Comparison of ENCODE assay signal across 8 mouse cellular contexts in the genomic region with DNA sequence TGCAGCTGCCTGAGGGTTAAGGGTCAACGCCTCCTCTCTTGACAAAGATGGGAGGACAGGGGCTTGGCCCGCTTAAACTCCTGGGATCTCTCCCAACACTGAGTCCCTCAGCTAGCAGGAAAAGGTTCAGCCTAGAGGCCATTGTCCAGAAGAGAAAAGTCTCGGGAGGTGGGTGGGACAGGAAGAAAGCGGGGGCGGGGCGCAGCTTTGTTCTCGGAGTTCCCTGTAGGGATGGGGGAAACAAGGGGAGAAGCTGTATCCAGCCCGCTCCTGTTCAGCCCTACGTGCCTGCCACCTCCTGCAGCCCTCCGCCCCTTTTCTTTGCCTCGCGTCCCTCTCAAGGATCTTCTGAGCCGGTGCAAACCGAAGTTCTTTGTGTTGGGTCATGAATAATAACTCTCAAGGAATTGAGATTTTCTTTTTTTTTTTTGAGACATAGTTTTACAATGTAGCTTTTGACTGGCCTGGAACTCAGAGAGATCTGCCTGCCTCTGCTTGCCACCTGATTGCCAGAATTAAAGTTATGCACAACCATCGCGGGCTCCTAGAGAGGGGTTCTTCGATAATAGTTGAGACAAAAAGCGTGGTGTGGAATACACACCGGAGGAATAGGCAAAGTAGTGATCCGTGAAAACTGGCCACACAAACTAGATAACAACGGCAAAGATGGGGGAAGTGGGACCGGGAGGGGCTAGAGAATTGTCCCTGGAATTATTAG. TPM values are rescaled to one million over a fixed set of nuclear protein-coding genes. Genes with fewer than 3 reads are reported as not detected.
DNase-seq lines count a peak whose midpoint lies in the region; ATAC-seq and TF ChIP-seq lines count a peak whose summit lies in the region.

No protein-coding gene starts in this region.

- peak overlapping the region; percentile 96 for H3K9ac ChIP-seq in hindbrain, embryonic 11.5 days (ENCODE audit: low read depth, low read length)

- no peak; the same call in 1 of the 2 replicates for TF ChIP-seq CTCF in layer of hippocampus, adult 2 months (conservative IDR thresholded peaks at IDR 0.05)

- H3K4me3 ChIP-seq in layer of hippocampus, adult 2 months: peak overlapping the region; percentile 91
- peak overlapping the region; percentile 89 for H3K4me3 ChIP-seq in hindbrain, embryonic 11.5 days (ENCODE audit: low read depth, low read length)
- peak overlapping the region; percentile 48 for H3K4me3 ChIP-seq in macrophage (ENCODE audit: inconsistent target)

- H3K4me1 ChIP-seq in hindbrain, embryonic 11.5 days (replicated peaks; ENCODE audit: control insufficient read depth, insufficient read depth, low read length): peaks cover 10% of the 10 kb centered on the region

- peak in 1 of 2 experiments; percentile 31 for DNase-seq in layer of hippocampus, adult 2 months (ENCODE audit: low spot score in 2 of 2)
- no peak for DNase-seq in layer of hippocampus, adult 9-10 months (ENCODE audit: low spot score)
- DNase-seq in cerebellum, adult 9-11 months: peak; percentile 66
- DNase-seq in frontal cortex, postnatal 10 days (ENCODE audit: low spot score in 2 of 2): peak; percentile 26 to 56
- peak; percentile 86 for DNase-seq in hindbrain, embryonic 11.5 days (ENCODE audit: low spot score)
- peak; percentile 12 to 24 for DNase-seq in layer of hippocampus, postnatal 25 days (ENCODE audit: extremely low spot score in 1 of 2, low spot score in 1 of 2)
- DNase-seq in spleen, postnatal 10 days (ENCODE audit: low spot score in 2 of 2): peak; percentile 39 to 54

- H3K79me2 ChIP-seq in macrophage (ENCODE audit: inconsistent target): peaks cover 23% of the 10 kb centered on the region; the same call in 1 of the 2 replicates

- no peaks in the 10 kb centered on the region for H3K36me3 ChIP-seq in hindbrain, embryonic 11.5 days (ENCODE audit: control insufficient read depth, insufficient read depth, low read length)
- H3K36me3 ChIP-seq in macrophage (ENCODE audit: inconsistent target): no peaks in the 10 kb centered on the region

- peak; percentile 62 for ATAC-seq in hindbrain, embryonic 11.5 days (ENCODE audit: low FRiP score)

- H3K4me2 ChIP-seq in hindbrain, embryonic 11.5 days (replicated peaks; ENCODE audit: low read depth, low read length): peak overlapping the region; percentile 82

- no peaks in the 10 kb centered on the region for H3K27me3 ChIP-seq in hindbrain, embryonic 11.5 days (ENCODE audit: control insufficient read depth, insufficient read depth, low read length)

- H3K9me3 ChIP-seq in hindbrain, embryonic 11.5 days (ENCODE audit: control insufficient read depth, low read length): no peaks in the 10 kb centered on the region

- 1% methylated on average over 22 of the region's 22 CpGs for WGBS in hindbrain, embryonic 11.5 days
- WGBS in macrophage (ENCODE audit: missing documents): 2% methylated on average over 21 of the region's 22 CpGs

- H3K27ac ChIP-seq in layer of hippocampus, adult 2 months: peak overlapping the region; percentile 97
- peak overlapping the region; percentile 91 for H3K27ac ChIP-seq in hindbrain, embryonic 11.5 days (ENCODE audit: low read depth, low read length)
- peak overlapping the region; percentile 14; the same call in 1 of the 2 replicates for H3K27ac ChIP-seq in macrophage

RNA-seq across cellular contexts. Expression of a gene that starts 0.6 kb away (rescaled TPM):
- 10 to 100 TPM; 43.0 to 43.3 TPM for total RNA-seq in layer of hippocampus, adult 2 months (2021)
- polyA plus RNA-seq in hindbrain, embryonic 11.5 days (2014; fragmentation: Nextera tagmentation; extraction: Ambion mirVana): 70.4 and 85.8 TPM in 2 replicates
- 10 to 100 TPM; 51.7 to 53.8 TPM for total RNA-seq in layer of hippocampus, postnatal 25 days (2021)
- 10 to 100 TPM in 23 of 26 experiments, 1 to 10 TPM in 3; 7.6 to 55.6 (median 25.8) TPM for total RNA-seq in macrophage (2018; cell fraction: chromatin; rRNA removed)
- 10 to 100 TPM in 17 of 26 experiments, 1 to 10 TPM in 9; 7.0 to 13.5 (median 10.9) TPM for total RNA-seq in macrophage (2018; cell fraction: cytosol; rRNA removed)
- 10 to 100 TPM in 21 of 26 experiments, 1 to 10 TPM in 5; 6.4 to 33.4 (median 16.2) TPM for total RNA-seq in macrophage (2018; cell fraction: nucleus; rRNA removed)
- 4.8 to 11.6 TPM (median 9.7 TPM) in 3 replicates for polyA plus RNA-seq in macrophage (2018)

RNA-seq across cellular contexts. Expression of a gene that starts 28.1 kb away (rescaled TPM):
- 10 to 100 TPM; 59.5 to 68.2 TPM for total RNA-seq in layer of hippocampus, adult 2 months (2021)
- polyA plus RNA-seq in hindbrain, embryonic 11.5 days (2014; fragmentation: Nextera tagmentation; extraction: Ambion mirVana): 54.5 and 59.7 TPM in 2 replicates
- 10 to 100 TPM; 56.8 to 59.6 TPM for total RNA-seq in layer of hippocampus, postnatal 25 days (2021)
- total RNA-seq in macrophage (2018; cell fraction: chromatin; rRNA removed): 100 to 1,000 TPM; 115 to 421 (median 198) TPM
- 100 to 1,000 TPM; 116 to 164 (median 145) TPM for total RNA-seq in macrophage (2018; cell fraction: cytosol; rRNA removed)
- total RNA-seq in macrophage (2018; cell fraction: nucleus; rRNA removed): 100 to 1,000 TPM; 123 to 370 (median 163) TPM
- polyA plus RNA-seq in macrophage (2018): 123 to 157 TPM (median 153 TPM) in 3 replicates

RNA-seq across cellular contexts. Expression of a gene that starts 29.2 kb away (rescaled TPM):
- 10 to 100 TPM; 21.2 to 25.0 TPM for total RNA-seq in layer of hippocampus, adult 2 months (2021)
- 11.8 and 12.0 TPM in 2 replicates for polyA plus RNA-seq in hindbrain, embryonic 11.5 days (2014; fragmentation: Nextera tagmentation; extraction: Ambion mirVana)
- total RNA-seq in layer of hippocampus, postnatal 25 days (2021): 10 to 100 TPM; 22.8 to 26.1 TPM
- total RNA-seq in macrophage (2018; cell fraction: chromatin; rRNA removed): 10 to 100 TPM in 18 of 26 experiments, 1 to 10 TPM in 8; 5.7 to 33.1 (median 17.5) TPM
- total RNA-seq in macrophage (2018; cell fraction: cytosol; rRNA removed): 10 to 100 TPM in 5 of 26 experiments, 1 to 10 TPM in 21; 1.9 to 13.3 (median 7.4) TPM
- 10 to 100 TPM in 21 of 26 experiments, 1 to 10 TPM in 5; 5.4 to 42.0 (median 19.8) TPM for total RNA-seq in macrophage (2018; cell fraction: nucleus; rRNA removed)
- polyA plus RNA-seq in macrophage (2018): 5.2 to 12.7 TPM (median 9.1 TPM) in 3 replicates

Comparison
In these comparisons a context has a peak if more than half of its experiments do, and no peak if none do; other contexts are left out.
1. H3K27ac ChIP-seq: peak in every context shown above with its lines; median percentile 97 in layer of hippocampus, adult 2 months; 91 in hindbrain, embryonic 11.5 days; 14 in macrophage.